In genomic region chr16:43695852-43696251, GRCm38 (mm10) we compare ENCODE assay signal across 32 mouse cellular contexts. TPM values are rescaled to one million over a fixed set of nuclear protein-coding genes. Genes with fewer than 3 reads are reported as not detected.
DNase-seq lines count a peak whose midpoint lies in the region; ATAC-seq lines count a peak whose summit lies in the region.
"Had no signal": no experiment of that assay in that cellular context is flagged by ENCODE, and none has a peak within 500 bp of the region (broad histone marks: within the 10 kb centered on the region; RNA-seq: fewer than 3 reads in every experiment).

No protein-coding gene starts in this region.

- WGBS in hindbrain, embryonic 14.5 days = 86% methylated on average over 7 of the region's 7 CpGs
- 86% methylated on average over 7 of the region's 7 CpGs for WGBS in midbrain, embryonic 14.5 days

- H3K36me3 ChIP-seq in hindbrain, embryonic 14.5 days (replicated peaks; ENCODE audit: control insufficient read depth, insufficient read depth) = no peaks in the 10 kb centered on the region
- no peaks in the 10 kb centered on the region for H3K36me3 ChIP-seq in midbrain, embryonic 14.5 days (ENCODE audit: control insufficient read depth, insufficient read depth, low read length)
- H3K36me3 ChIP-seq: embryonic facial prominence, embryonic 13.5 days; embryonic facial prominence, embryonic 15.5 days; forebrain, embryonic 10.5 days; forebrain, embryonic 12.5 days; G1E had no signal

- no peaks in the 10 kb centered on the region for H3K9me3 ChIP-seq in hindbrain, embryonic 14.5 days (ENCODE audit: control insufficient read depth, low read length)
- H3K9me3 ChIP-seq in midbrain, embryonic 14.5 days (ENCODE audit: control insufficient read depth, low read length) = no peaks in the 10 kb centered on the region
- H3K9me3 ChIP-seq: embryonic facial prominence, embryonic 13.5 days; embryonic facial prominence, embryonic 15.5 days; forebrain, embryonic 10.5 days; forebrain, embryonic 12.5 days; G1E had no signal

- no peaks in the 10 kb centered on the region for H3K27me3 ChIP-seq in hindbrain, embryonic 14.5 days (ENCODE audit: control insufficient read depth, insufficient read depth, low read length)
- no peaks in the 10 kb centered on the region for H3K27me3 ChIP-seq in midbrain, embryonic 14.5 days (ENCODE audit: control insufficient read depth, insufficient read depth, low read length)
- H3K27me3 ChIP-seq: embryonic facial prominence, embryonic 13.5 days; embryonic facial prominence, embryonic 15.5 days; forebrain, embryonic 12.5 days; Patski had no signal

- no peak overlapping the region for H3K27ac ChIP-seq in hindbrain, embryonic 14.5 days
- no peak overlapping the region for H3K27ac ChIP-seq in midbrain, embryonic 14.5 days (replicated peaks; ENCODE audit: low read depth, low read length)
- H3K27ac ChIP-seq: embryonic facial prominence, embryonic 13.5 days; embryonic facial prominence, embryonic 15.5 days; forebrain, embryonic 10.5 days; forebrain, embryonic 12.5 days had no signal

- intact Hi-C loops in left cerebral cortex, postnatal 14 days (cut with DNase I) = no loop called here

- no peak overlapping the region for H3K4me2 ChIP-seq in hindbrain, embryonic 14.5 days (replicated peaks)
- H3K4me2 ChIP-seq in midbrain, embryonic 14.5 days (ENCODE audit: low read length) = no peak overlapping the region
- H3K4me2 ChIP-seq: embryonic facial prominence, embryonic 13.5 days; embryonic facial prominence, embryonic 15.5 days; forebrain, embryonic 12.5 days had no signal

- no peak overlapping the region for H3K4me3 ChIP-seq in hindbrain, embryonic 14.5 days (replicated peaks; ENCODE audit: low read length)
- no peak overlapping the region for H3K4me3 ChIP-seq in midbrain, embryonic 14.5 days (replicated peaks; ENCODE audit: low read depth, low read length)
- H3K4me3 ChIP-seq: embryonic facial prominence, embryonic 13.5 days; embryonic facial prominence, embryonic 15.5 days; erythroblast, embryonic 14.5 days; forebrain, embryonic 10.5 days; forebrain, embryonic 12.5 days had no signal

- no peak overlapping the region for H3K9ac ChIP-seq in hindbrain, embryonic 14.5 days
- H3K9ac ChIP-seq in midbrain, embryonic 14.5 days (replicated peaks; ENCODE audit: low read length) = no peak overlapping the region
- H3K9ac ChIP-seq: embryonic facial prominence, embryonic 13.5 days; embryonic facial prominence, embryonic 15.5 days; forebrain, embryonic 12.5 days had no signal

- peak; percentile 74 for DNase-seq in CD4-positive helper T cell, adult 2 months (ENCODE audit: low read depth, low spot score)
- no peak for DNase-seq in lung, adult 18-20 months
- no peak for DNase-seq in left cerebral cortex, postnatal 14 days (ENCODE audit: low spot score in 2 of 2)
- DNase-seq in hindbrain, embryonic 14.5 days (ENCODE audit: low spot score) = no peak
- no peak for DNase-seq in midbrain, embryonic 14.5 days
- DNase-seq: adrenal gland, adult 2 months; adrenal gland, postnatal 10 days; adrenal gland, postnatal 25 days; B cell, adult 2 months; cerebellum, adult 11 months; cerebellum, adult 18-20 months; cerebellum, adult 8-10 months; cerebellum, adult 9-11 months; cerebellum, postnatal 14 days; cerebellum, postnatal 36 days; embryo, embryonic 11 days had no signal

- ATAC-seq in CD4-positive, CD25-positive, alpha-beta regulatory T cell, adult 4 months = peak; percentile 18
- peak; percentile 14 for ATAC-seq in activated CD4-positive, CD25-positive, alpha-beta regulatory T cell, adult 4 months
- ATAC-seq in inflammation-experienced regulatory T-cells, adult 6 months = peak; percentile 25
- ATAC-seq in hindbrain, embryonic 14.5 days (ENCODE audit: low FRiP score) = no peak
- no peak for ATAC-seq in midbrain, embryonic 14.5 days (ENCODE audit: low FRiP score, low TSS enrichment)
- ATAC-seq: forebrain, embryonic 14.5 days; forebrain, embryonic 16.5 days; Patski had no signal

- H3K4me1 ChIP-seq in hindbrain, embryonic 14.5 days (replicated peaks; ENCODE audit: control insufficient read depth, insufficient read depth, low read length) = no peaks in the 10 kb centered on the region
- no peaks in the 10 kb centered on the region for H3K4me1 ChIP-seq in midbrain, embryonic 14.5 days (ENCODE audit: control insufficient read depth, insufficient read depth, low read length)
- H3K4me1 ChIP-seq: embryonic facial prominence, embryonic 13.5 days; embryonic facial prominence, embryonic 15.5 days; forebrain, embryonic 10.5 days; forebrain, embryonic 12.5 days had no signal

RNA-seq across cellular contexts. Expression of gene Tigit, which starts 31.9 kb away (rescaled TPM):
- 100 to 1,000 TPM; 309 to 452 TPM for polyA plus RNA-seq in CD4-positive, CD25-positive, alpha-beta regulatory T cell, adult 4 months (2017; shearing (Covaris generic))
- polyA plus RNA-seq in activated CD4-positive, CD25-positive, alpha-beta regulatory T cell, adult 4 months (2017; shearing (Covaris generic)) = 100 to 1,000 TPM; 390 to 542 TPM
- 100 to 1,000 TPM; 353 to 863 (median 573) TPM for polyA plus RNA-seq in inflammation-experienced regulatory T-cells, adult 6 months (2017; shearing (Covaris generic))
- not detected for total RNA-seq in left cerebral cortex, postnatal 14 days (2021)
- polyA plus RNA-seq in hindbrain, embryonic 14.5 days (2014; fragmentation: Nextera tagmentation; extraction: Ambion mirVana) = not detected in 2 replicates
- not detected in 2 replicates for polyA plus RNA-seq in midbrain, embryonic 14.5 days (2014; fragmentation: Nextera tagmentation; extraction: Ambion mirVana)
- total RNA-seq: adrenal gland, postnatal 10 days; adrenal gland, postnatal 25 days; adrenal gland, postnatal 4 days; common myeloid progenitor, adult 5-6 weeks; G1E had no signal
- polyA plus RNA-seq: brain, embryonic 14.5 days; embryonic facial prominence, embryonic 13.5 days; erythroblast, embryonic 14.5 days; forebrain, embryonic 10.5 days; forebrain, embryonic 12.5 days; forebrain, embryonic 14.5 days; forebrain, embryonic 16.5 days; G1E; Patski had no signal

RNA-seq across cellular contexts. Expression of gene Drd3, which starts 58.0 kb away (rescaled TPM):
- polyA plus RNA-seq in CD4-positive, CD25-positive, alpha-beta regulatory T cell, adult 4 months (2017; shearing (Covaris generic)) = not detected
- polyA plus RNA-seq in activated CD4-positive, CD25-positive, alpha-beta regulatory T cell, adult 4 months (2017; shearing (Covaris generic)) = not detected
- polyA plus RNA-seq in inflammation-experienced regulatory T-cells, adult 6 months (2017; shearing (Covaris generic)) = not detected
- total RNA-seq in left cerebral cortex, postnatal 14 days (2021) = 1 to 10 TPM in 1 of 2 experiments, not detected in 1; 1.0 TPM
- not detected in 2 replicates for polyA plus RNA-seq in hindbrain, embryonic 14.5 days (2014; fragmentation: Nextera tagmentation; extraction: Ambion mirVana)
- polyA plus RNA-seq in midbrain, embryonic 14.5 days (2014; fragmentation: Nextera tagmentation; extraction: Ambion mirVana) = not detected in 2 replicates
- total RNA-seq: adrenal gland, adult 2 months; adrenal gland, postnatal 10 days; adrenal gland, postnatal 25 days; adrenal gland, postnatal 4 days; common myeloid progenitor, adult 5-6 weeks; G1E had no signal
- polyA plus RNA-seq: embryonic facial prominence, embryonic 11.5 days; embryonic facial prominence, embryonic 13.5 days; embryonic facial prominence, embryonic 15.5 days; erythroblast, embryonic 14.5 days; forebrain, embryonic 10.5 days; forebrain, embryonic 16.5 days; G1E; Patski had no signal

Comparison
In these comparisons a context has a peak if more than half of its experiments do, and no peak if none do; other contexts are left out.
1. ATAC-seq: peak in CD4-positive, CD25-positive, alpha-beta regulatory T cell, adult 4 months (single experiment), activated CD4-positive, CD25-positive, alpha-beta regulatory T cell, adult 4 months (single experiment) and inflammation-experienced regulatory T-cells, adult 6 months (single experiment); none in hindbrain, embryonic 14.5 days (single experiment) and midbrain, embryonic 14.5 days (single experiment).
2. RNA of gene Tigit, which starts 31.9 kb away (polyA plus RNA-seq): 353 to 863 TPM in inflammation-experienced regulatory T-cells, adult 6 months, 390 to 542 TPM in activated CD4-positive, CD25-positive, alpha-beta regulatory T cell, adult 4 months and 309 to 452 TPM in CD4-positive, CD25-positive, alpha-beta regulatory T cell, adult 4 months; not detected in midbrain, embryonic 14.5 days and not detected in hindbrain, embryonic 14.5 days; every median in the first group is over 100 times any median in the second.